Mouse (Mus musculus) embryo, embryonic 11 days (tissue): ENCODE measurements around the gene Cfap97d1.

Source experiments
- DNase-seq: peaks from one replicate; pipeline ENCODE4 v3.0.0-alpha.2; 2015

Cfap97d1 gene

GRCm38 (mm10) chr11:102011510-102011909 is 27.4 kb downstream of the Cfap97d1 start:
- DNase-seq = no peak

- DNase-seq = no peak
Measured at GRCm38 (mm10) chr11:102013201-102013600, 29.1 kb downstream of the Cfap97d1 start.

- DNase-seq = no peak
Measured at GRCm38 (mm10) chr11:102015472-102015871, 31.4 kb downstream of the Cfap97d1 start.

GRCm38 (mm10) chr11:102016136-102016535 is 32.1 kb downstream of the Cfap97d1 start:
- DNase-seq = no peak

GRCm38 (mm10) chr11:102019736-102020135 is 35.7 kb downstream of the Cfap97d1 start:
- no peak for DNase-seq

- no peak for DNase-seq
Measured at GRCm38 (mm10) chr11:102021196-102021595, 37.1 kb downstream of the Cfap97d1 start.

GRCm38 (mm10) chr11:102023406-102023805 is 39.3 kb downstream of the Cfap97d1 start:
- no peak for DNase-seq

- DNase-seq = no peak
Measured at GRCm38 (mm10) chr11:102024084-102024758, 40.1 kb downstream of the Cfap97d1 start.

GRCm38 (mm10) chr11:102024875-102025274 is 40.8 kb downstream of the Cfap97d1 start:
- DNase-seq = no peak

GRCm38 (mm10) chr11:102025354-102025753 is 41.3 kb downstream of the Cfap97d1 start:
- DNase-seq = no peak

GRCm38 (mm10) chr11:102025991-102026660 is 42.0 kb downstream of the Cfap97d1 start:
- no peak for DNase-seq

- peak; percentile 92 for DNase-seq
Measured at GRCm38 (mm10) chr11:102026694-102027360, 42.7 kb downstream of the Cfap97d1 start.

- DNase-seq = peak; percentile 35
Measured at GRCm38 (mm10) chr11:102027361-102028017, 43.4 kb downstream of the Cfap97d1 start.

- no peak for DNase-seq
Measured at GRCm38 (mm10) chr11:102028087-102028816, 44.2 kb downstream of the Cfap97d1 start, which contains the start of gene Mpp3. Gene Mpp3, minus strand, starts transcription at chr11:102028461.

GRCm38 (mm10) chr11:102029304-102029703 is 45.2 kb downstream of the Cfap97d1 start:
- no peak for DNase-seq

GRCm38 (mm10) chr11:102029966-102030365 is 45.9 kb downstream of the Cfap97d1 start:
- DNase-seq = no peak

- no peak for DNase-seq
Measured at GRCm38 (mm10) chr11:102031149-102031548, 47.1 kb downstream of the Cfap97d1 start.

GRCm38 (mm10) chr11:102033055-102033591 is 49.0 kb downstream of the Cfap97d1 start:
- no peak for DNase-seq

GRCm38 (mm10) chr11:102034887-102035286 is 50.8 kb downstream of the Cfap97d1 start:
- DNase-seq = no peak

- DNase-seq = no peak
Measured at GRCm38 (mm10) chr11:102035456-102035960, 51.4 kb downstream of the Cfap97d1 start.

GRCm38 (mm10) chr11:102036336-102036735 is 52.3 kb downstream of the Cfap97d1 start:
- DNase-seq = no peak

GRCm38 (mm10) chr11:102037789-102038188 is 53.7 kb downstream of the Cfap97d1 start:
- no peak for DNase-seq
